ENCODE assay signal across 34 mouse cellular contexts in genomic region chr10:60670166-60670565, GRCm38 (mm10). TPM values are rescaled to one million over a fixed set of nuclear protein-coding genes. Genes with fewer than 3 reads are reported as not detected.
DNase-seq lines count a peak whose midpoint lies in the region; ATAC-seq lines count a peak whose summit lies in the region.
"Had no signal": no experiment of that assay in that cellular context is flagged by ENCODE, and none has a peak within 500 bp of the region (broad histone marks: within the 10 kb centered on the region; RNA-seq: fewer than 3 reads in every experiment).

No protein-coding gene starts in this region.

- H3K4me3 ChIP-seq in kidney, embryonic 14.5 days (ENCODE audit: low read length): no peak overlapping the region
- H3K4me3 ChIP-seq: embryonic facial prominence, embryonic 13.5 days; forebrain, embryonic 10.5 days; forebrain, embryonic 15.5 days; layer of hippocampus, adult 2 months; left cerebral cortex, adult 2 months; limb, embryonic 12.5 days; liver, embryonic 15.5 days; megakaryocyte, embryonic 14.5 days; midbrain, embryonic 12.5 days; myocyte; neural tube, embryonic 12.5 days had no signal

- no peaks in the 10 kb centered on the region for H3K36me3 ChIP-seq in kidney, embryonic 14.5 days (ENCODE audit: control insufficient read depth, insufficient read depth, low read length)
- H3K36me3 ChIP-seq: embryonic facial prominence, embryonic 13.5 days; forebrain, embryonic 10.5 days; forebrain, embryonic 15.5 days; G1E; limb, embryonic 12.5 days; liver, embryonic 15.5 days; midbrain, embryonic 12.5 days; neural tube, embryonic 12.5 days had no signal

- no peaks in the 10 kb centered on the region for H3K4me1 ChIP-seq in kidney, embryonic 14.5 days (ENCODE audit: control insufficient read depth, insufficient read depth, low read length)
- H3K4me1 ChIP-seq: embryonic facial prominence, embryonic 13.5 days; forebrain, embryonic 10.5 days; forebrain, embryonic 15.5 days; liver, embryonic 15.5 days; midbrain, embryonic 12.5 days; neural tube, embryonic 12.5 days had no signal

- no peak overlapping the region for H3K4me2 ChIP-seq in kidney, embryonic 14.5 days (replicated peaks; ENCODE audit: low read depth, low read length)
- H3K4me2 ChIP-seq: embryonic facial prominence, embryonic 13.5 days; forebrain, embryonic 15.5 days; hindbrain, embryonic 14.5 days; limb, embryonic 12.5 days; liver, embryonic 15.5 days; lung, embryonic 14.5 days; midbrain, embryonic 12.5 days; neural tube, embryonic 12.5 days had no signal

- no peaks in the 10 kb centered on the region for H3K9me3 ChIP-seq in kidney, embryonic 14.5 days (ENCODE audit: control insufficient read depth, low read length)
- H3K9me3 ChIP-seq: embryonic facial prominence, embryonic 13.5 days; forebrain, embryonic 10.5 days; forebrain, embryonic 15.5 days; limb, embryonic 12.5 days; liver, embryonic 15.5 days; megakaryocyte, embryonic 14.5 days; midbrain, embryonic 12.5 days; neural tube, embryonic 12.5 days had no signal

- no peaks in the 10 kb centered on the region for H3K27me3 ChIP-seq in kidney, embryonic 14.5 days (ENCODE audit: control insufficient read depth, insufficient read depth, low read length)
- H3K27me3 ChIP-seq: embryonic facial prominence, embryonic 13.5 days; forebrain, embryonic 15.5 days; limb, embryonic 12.5 days; liver, embryonic 15.5 days; midbrain, embryonic 12.5 days; neural tube, embryonic 12.5 days had no signal

- DNase-seq in adrenal gland, adult (ENCODE audit: inconsistent age in 2 of 2, low spot score in 1 of 2): peak; percentile 5 to 28
- no peak for DNase-seq in adrenal gland, adult 8-10 months
- DNase-seq in heart, adult 8-10 months (ENCODE audit: low spot score): peak; percentile 53
- no peak for DNase-seq in heart, postnatal 4 days
- DNase-seq in kidney, postnatal 36 days: peak; percentile 8 to 22
- DNase-seq in embryo, embryonic 10 days (ENCODE audit: low spot score): no peak
- DNase-seq in spleen, postnatal 10 days (ENCODE audit: low spot score in 2 of 2): no peak
- DNase-seq: cerebellum, adult 8-10 months; cerebellum, postnatal 25 days; lung, embryonic 14.5 days; lung, postnatal 36 days; right cerebral cortex, adult 18-20 months; spleen, adult 18-20 months; thymus, adult 2 months; thymus, postnatal 36 days had no signal

- no peak overlapping the region for H3K9ac ChIP-seq in kidney, embryonic 14.5 days (ENCODE audit: low read depth, low read length)
- H3K9ac ChIP-seq: embryonic facial prominence, embryonic 13.5 days; forebrain, embryonic 15.5 days; hindbrain, embryonic 14.5 days; limb, embryonic 12.5 days; liver, embryonic 15.5 days; lung, embryonic 14.5 days; midbrain, embryonic 12.5 days; neural tube, embryonic 12.5 days had no signal

- no peak overlapping the region for H3K27ac ChIP-seq in kidney, embryonic 14.5 days (ENCODE audit: low read depth, low read length)
- H3K27ac ChIP-seq: embryonic facial prominence, embryonic 13.5 days; forebrain, embryonic 10.5 days; forebrain, embryonic 15.5 days; hindbrain, embryonic 14.5 days; kidney, postnatal 0 days; layer of hippocampus, adult 2 months; left cerebral cortex, adult 2 months; limb, embryonic 12.5 days; liver, embryonic 15.5 days; midbrain, embryonic 12.5 days; neural tube, embryonic 12.5 days; stomach, postnatal 0 days had no signal

- 47% methylated on average over 8 of the region's 8 CpGs for WGBS in kidney, embryonic 14.5 days

- ATAC-seq in kidney, embryonic 14.5 days (ENCODE audit: low FRiP score, low TSS enrichment): no peak
- ATAC-seq: forebrain, embryonic 15.5 days; intestine, postnatal 0 days; Patski had no signal

RNA-seq across cellular contexts. Expression of gene Cdh23, which starts 26.1 kb away (rescaled TPM):
- total RNA-seq in adrenal gland, adult 8-10 months (2022): 1 to 10 TPM; 1.4 to 3.1 (median 2.1) TPM
- total RNA-seq in heart, adult 8-10 months (2022): 1 to 10 TPM; 5.5 to 7.6 (median 5.6) TPM
- total RNA-seq in heart, postnatal 4 days (2021): 1 to 10 TPM; 4.0 to 4.4 TPM
- 0.57 and 0.89 TPM in 2 replicates for polyA plus RNA-seq in kidney, embryonic 14.5 days (2014; fragmentation: Nextera tagmentation; extraction: Ambion mirVana)
- total RNA-seq: liver, adult 2 months had no signal
- polyA plus RNA-seq: G1E; liver, adult 2 months had no signal

Comparison
In these comparisons a context has a peak if more than half of its experiments do, and no peak if none do; other contexts are left out.
1. DNase-seq: peak in adrenal gland, adult (2 of 2), heart, adult 8-10 months (single experiment) and kidney, postnatal 36 days (2 of 2); none in adrenal gland, adult 8-10 months (single experiment), heart, postnatal 4 days (single experiment), embryo, embryonic 10 days (single experiment) and spleen, postnatal 10 days (0 of 2).